Mouse (Mus musculus) lung, adult 2 months (tissue): ENCODE measurements around the gene Cpsf4.

Experiments used
- CTCF ChIP-seq: fragments of 200-500 bp; IDR thresholded peaks from 2 replicates; pipeline ENCODE4 v1.5.1; 2011; ENCODE audit warnings: mild to moderate bottlenecking, low read length, control low read depth; ENCODE audit not compliant: insufficient read depth
- POLR2A ChIP-seq: fragments of 200-500 bp; IDR thresholded peaks from 2 replicates; pipeline ENCODE4 v1.6.1; 2011; ENCODE audit warnings: low read depth, mild to moderate bottlenecking, control low read depth, low read length, borderline replicate concordance; ENCODE audit errors: extremely low read depth

GRCm38 (mm10) chr5:145213505-145213904 is 46.5 kb downstream of the Cpsf4 start:
- no peak for TF ChIP-seq CTCF
- TF ChIP-seq POLR2A, result no peak
